Mouse (Mus musculus) lung, postnatal 25 days (tissue): Measurements from ENCODE around the gene Egln2.

ENCODE experiments used
- DNase-seq: peaks from one replicate; pipeline ENCODE4 v3.0.0; 2022; ENCODE audit warnings: low spot score

Egln2 gene

GRCm38 (mm10) chr7:27166614-27167474 is at the start of gene Egln2:
Gene Egln2 (minus strand): TSS chr7:27166802.
- peak; percentile 96 for DNase-seq

GRCm38 (mm10) chr7:27212626-27213025 is 46.0 kb upstream of the Egln2 start:
- DNase-seq, result no peak

GRCm38 (mm10) chr7:27203730-27204449 is 37.3 kb upstream of the Egln2 start:
- no peak for DNase-seq

- no peak for DNase-seq
Observed at GRCm38 (mm10) chr7:27198779-27199178, 32.2 kb upstream of the Egln2 start.

GRCm38 (mm10) chr7:27198355-27198754 is 31.8 kb upstream of the Egln2 start:
- DNase-seq, result no peak

- DNase-seq, result no peak
Observed at GRCm38 (mm10) chr7:27197634-27198033, 31.0 kb upstream of the Egln2 start.

GRCm38 (mm10) chr7:27197136-27197535 is 30.5 kb upstream of the Egln2 start:
- no peak for DNase-seq

GRCm38 (mm10) chr7:27195681-27196611 is 29.3 kb upstream of the Egln2 start, which contains the start of the genes BC024978 and Snrpa:
Gene BC024978 (plus strand): TSS chr7:27195781.
Gene Snrpa (minus strand): TSS chr7:27196271.
- peak; percentile 100 for DNase-seq

GRCm38 (mm10) chr7:27193731-27194130 is 27.1 kb upstream of the Egln2 start:
- no peak for DNase-seq

GRCm38 (mm10) chr7:27192434-27192833 is 25.8 kb upstream of the Egln2 start:
- DNase-seq, result no peak

- no peak for DNase-seq
Observed at GRCm38 (mm10) chr7:27189271-27189931, 22.8 kb upstream of the Egln2 start.

GRCm38 (mm10) chr7:27185986-27186385 is 19.4 kb upstream of the Egln2 start:
- no peak for DNase-seq

- DNase-seq, result no peak
Observed at GRCm38 (mm10) chr7:27184964-27185363, 18.4 kb upstream of the Egln2 start.

- DNase-seq, result no peak
Observed at GRCm38 (mm10) chr7:27182498-27182897, 15.9 kb upstream of the Egln2 start.

GRCm38 (mm10) chr7:27180837-27181695 is 14.5 kb upstream of the Egln2 start, which contains the start of the genes Gm21983 and Mia:
Gene Gm21983 (minus strand): TSS chr7:27181086.
Gene Mia (minus strand): TSS chr7:27181157.
- DNase-seq, result peak; percentile 54

- DNase-seq, result peak; percentile 50
Observed at GRCm38 (mm10) chr7:27180036-27180435, 13.4 kb upstream of the Egln2 start.

GRCm38 (mm10) chr7:27179217-27179918 is 12.8 kb upstream of the Egln2 start:
- DNase-seq, result no peak

- DNase-seq, result peak; percentile 100
Observed at GRCm38 (mm10) chr7:27178324-27179216, 12.0 kb upstream of the Egln2 start, which contains the start of gene Rab4b. Gene Rab4b (minus strand): TSS chr7:27178896.
